Mouse (Mus musculus): ENCODE measurements at regions not wholly inside any gene's neighbourhood (a gene's known extent, or its start where the extent isn't known, plus 50 kb on each side); places are given as distances from the start of the nearest gene placed in this dataset.
A peak's percentile ranks its signal among the peaks of the same experiment; 100 is the strongest.
"Not testable (repeated sequence)": the region's sequence is repeated elsewhere in the genome, so short reads cannot be mapped to it uniquely, and the experiment has no call there.

- peak; percentile 13 for DNase-seq
Measured at GRCm38 (mm10) chr14:53073126-53073525, 577.6 kb upstream of the Olfr1507 start.

GRCm38 (mm10) chr14:53072502-53072901 is 577.0 kb upstream of the Olfr1507 start:
- DNase-seq = peak; percentile 23

GRCm38 (mm10) chr14:53054439-53054838 is 558.9 kb upstream of the Olfr1507 start:
- DNase-seq = not testable (repeated sequence)

- not testable (repeated sequence) for DNase-seq
Measured at GRCm38 (mm10) chr14:53053465-53054123, 558.0 kb upstream of the Olfr1507 start.

GRCm38 (mm10) chr14:53047683-53048082 is 552.1 kb upstream of the Olfr1507 start:
- DNase-seq = not testable (repeated sequence)

- DNase-seq = not testable (repeated sequence)
Measured at GRCm38 (mm10) chr14:53046975-53047374, 551.4 kb upstream of the Olfr1507 start.

GRCm38 (mm10) chr14:53045331-53045730 is 549.8 kb upstream of the Olfr1507 start:
- peak; percentile 30 for DNase-seq

GRCm38 (mm10) chr14:53044101-53044500 is 548.6 kb upstream of the Olfr1507 start:
- DNase-seq = not testable (repeated sequence)

- peak; percentile 9 for DNase-seq
Measured at GRCm38 (mm10) chr14:53042016-53042415, 546.5 kb upstream of the Olfr1507 start.

- not testable (repeated sequence) for DNase-seq
Measured at GRCm38 (mm10) chr14:53039475-53039874, 543.9 kb upstream of the Olfr1507 start.

GRCm38 (mm10) chr14:53034940-53035339 is 539.4 kb upstream of the Olfr1507 start:
- DNase-seq = not testable (repeated sequence)

GRCm38 (mm10) chr14:53033221-53033620 is 537.7 kb upstream of the Olfr1507 start:
- DNase-seq = not testable (repeated sequence)

GRCm38 (mm10) chr14:53032498-53032897 is 536.9 kb upstream of the Olfr1507 start:
- not testable (repeated sequence) for DNase-seq

GRCm38 (mm10) chr14:53030227-53030626 is 534.7 kb upstream of the Olfr1507 start:
- DNase-seq = not testable (repeated sequence)

- DNase-seq = not testable (repeated sequence)
Measured at GRCm38 (mm10) chr14:53026958-53027357, 531.4 kb upstream of the Olfr1507 start.

- not testable (repeated sequence) for DNase-seq
Measured at GRCm38 (mm10) chr14:53020152-53020551, 524.6 kb upstream of the Olfr1507 start.

- DNase-seq = not testable (repeated sequence)
Measured at GRCm38 (mm10) chr14:53007741-53008140, 512.2 kb upstream of the Olfr1507 start.

- DNase-seq = not testable (repeated sequence)
Measured at GRCm38 (mm10) chr14:53007323-53007722, 511.8 kb upstream of the Olfr1507 start.

- not testable (repeated sequence) for DNase-seq
Measured at GRCm38 (mm10) chr14:53001289-53001688, 505.7 kb upstream of the Olfr1507 start.

- DNase-seq = not testable (repeated sequence)
Measured at GRCm38 (mm10) chr14:52992106-52992760, 496.7 kb upstream of the Olfr1507 start.

GRCm38 (mm10) chr14:52991328-52991665 is 495.7 kb upstream of the Olfr1507 start:
- DNase-seq = not testable (repeated sequence)

- DNase-seq = not testable (repeated sequence)
Measured at GRCm38 (mm10) chr14:52990569-52991327, 495.2 kb upstream of the Olfr1507 start.

- not testable (repeated sequence) for DNase-seq
Measured at GRCm38 (mm10) chr14:52989940-52990339, 494.4 kb upstream of the Olfr1507 start.

All from liver (tissue).